Mouse (Mus musculus): ENCODE data around the gene Sdf4.

The Sdf4 gene

GRCm38 (mm10) chr4:156034901-156035300, 42.2 kb downstream of the Sdf4 start:
- in situ Hi-C loops (cut with MboI; ENCODE audit: low pct_unique_long_range_greater_than_20kb in 1 of 2, low sequenced_read_pairs in 2 of 2, unreplicated experiment in 1 of 2) = loop anchor here in 1 of 2 experiments (5.0 kb wide), 1 partner anchor 62 kb away; no protein-coding TSS in a partner anchor

GRCm38 (mm10) chr4:156044754-156045153, 52.1 kb downstream of the Sdf4 start:
- in situ Hi-C loops (cut with MboI; ENCODE audit: low pct_unique_long_range_greater_than_20kb in 1 of 2, low sequenced_read_pairs in 2 of 2, unreplicated experiment in 1 of 2) = no loop called here

GRCm38 (mm10) chr4:156049779-156050178, 57.1 kb downstream of the Sdf4 start:
- in situ Hi-C loops (cut with MboI; ENCODE audit: low pct_unique_long_range_greater_than_20kb in 1 of 2, low sequenced_read_pairs in 2 of 2, unreplicated experiment in 1 of 2) = no loop called here

- in situ Hi-C loops (cut with MboI; ENCODE audit: low pct_unique_long_range_greater_than_20kb in 1 of 2, low sequenced_read_pairs in 2 of 2, unreplicated experiment in 1 of 2) = no loop called here
Measured at GRCm38 (mm10) chr4:156050391-156050980, 57.8 kb downstream of the Sdf4 start.

GRCm38 (mm10) chr4:156053113-156053512, 60.4 kb downstream of the Sdf4 start:
- in situ Hi-C loops (cut with MboI; ENCODE audit: low pct_unique_long_range_greater_than_20kb in 1 of 2, low sequenced_read_pairs in 2 of 2, unreplicated experiment in 1 of 2) = no loop called here

GRCm38 (mm10) chr4:156054130-156054529, 61.5 kb downstream of the Sdf4 start:
- in situ Hi-C loops (cut with MboI; ENCODE audit: low pct_unique_long_range_greater_than_20kb in 1 of 2, low sequenced_read_pairs in 2 of 2, unreplicated experiment in 1 of 2) = no loop called here

- in situ Hi-C loops (cut with MboI; ENCODE audit: low pct_unique_long_range_greater_than_20kb in 1 of 2, low sequenced_read_pairs in 2 of 2, unreplicated experiment in 1 of 2) = no loop called here
Measured at GRCm38 (mm10) chr4:156054606-156055005, 61.9 kb downstream of the Sdf4 start.

GRCm38 (mm10) chr4:156055173-156055572, 62.5 kb downstream of the Sdf4 start:
- in situ Hi-C loops (cut with MboI; ENCODE audit: low pct_unique_long_range_greater_than_20kb in 1 of 2, low sequenced_read_pairs in 2 of 2, unreplicated experiment in 1 of 2) = no loop called here

GRCm38 (mm10) chr4:156057702-156058101, 65.0 kb downstream of the Sdf4 start:
- in situ Hi-C loops (cut with MboI; ENCODE audit: low pct_unique_long_range_greater_than_20kb in 1 of 2, low sequenced_read_pairs in 2 of 2, unreplicated experiment in 1 of 2) = no loop called here

GRCm38 (mm10) chr4:156058826-156059225, 66.2 kb downstream of the Sdf4 start:
- in situ Hi-C loops (cut with MboI; ENCODE audit: low pct_unique_long_range_greater_than_20kb in 1 of 2, low sequenced_read_pairs in 2 of 2, unreplicated experiment in 1 of 2) = no loop called here

- in situ Hi-C loops (cut with MboI; ENCODE audit: low pct_unique_long_range_greater_than_20kb in 1 of 2, low sequenced_read_pairs in 2 of 2, unreplicated experiment in 1 of 2) = no loop called here
Measured at GRCm38 (mm10) chr4:156059261-156059660, 66.6 kb downstream of the Sdf4 start, which contains the start of gene Ttll10. TSS of gene Ttll10 (minus strand) at chr4:156059414.

GRCm38 (mm10) chr4:156059713-156060112, 67.0 kb downstream of the Sdf4 start:
- in situ Hi-C loops (cut with MboI; ENCODE audit: low pct_unique_long_range_greater_than_20kb in 1 of 2, low sequenced_read_pairs in 2 of 2, unreplicated experiment in 1 of 2) = no loop called here
